Mouse (Mus musculus): ENCODE data around the gene Fgd6.

Fgd6 gene

DNA sequence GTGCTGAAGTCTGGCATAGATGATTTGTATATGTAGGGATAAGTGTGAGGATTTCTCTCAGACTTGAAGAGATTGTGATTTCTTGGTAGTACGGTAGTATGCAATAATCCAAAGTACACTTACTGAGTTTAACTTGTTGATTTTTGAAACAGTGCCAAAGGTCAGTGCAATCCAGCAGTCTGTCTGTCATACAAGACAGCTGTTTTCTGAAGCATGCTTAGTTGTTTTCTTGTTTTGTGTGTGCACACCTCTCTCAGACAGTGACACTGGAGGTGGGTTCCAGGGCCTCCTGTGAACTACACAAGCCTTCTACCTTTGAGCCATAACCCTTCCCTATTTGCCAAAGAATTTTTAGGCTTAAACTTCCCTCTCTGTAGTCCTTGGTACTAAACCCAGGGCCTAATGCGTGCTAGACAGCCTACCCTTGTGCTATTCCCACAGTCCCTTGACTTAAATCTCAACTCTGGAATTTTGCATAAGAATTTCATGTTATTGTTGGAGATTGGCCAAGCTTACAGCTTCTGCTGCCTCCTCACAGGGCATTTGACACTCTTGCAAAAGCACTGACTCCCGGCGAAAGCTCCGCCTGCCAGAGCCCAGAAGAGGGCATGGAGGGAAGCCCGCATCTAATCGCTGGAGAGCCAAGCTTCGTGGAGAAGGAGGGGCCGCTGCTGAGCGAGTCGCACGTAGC lies 135.8 kb downstream of the Fgd6 start:
- DNase-seq (ENCODE audit: extremely low read depth, insufficient read length, low spot score), result no peak

DNA sequence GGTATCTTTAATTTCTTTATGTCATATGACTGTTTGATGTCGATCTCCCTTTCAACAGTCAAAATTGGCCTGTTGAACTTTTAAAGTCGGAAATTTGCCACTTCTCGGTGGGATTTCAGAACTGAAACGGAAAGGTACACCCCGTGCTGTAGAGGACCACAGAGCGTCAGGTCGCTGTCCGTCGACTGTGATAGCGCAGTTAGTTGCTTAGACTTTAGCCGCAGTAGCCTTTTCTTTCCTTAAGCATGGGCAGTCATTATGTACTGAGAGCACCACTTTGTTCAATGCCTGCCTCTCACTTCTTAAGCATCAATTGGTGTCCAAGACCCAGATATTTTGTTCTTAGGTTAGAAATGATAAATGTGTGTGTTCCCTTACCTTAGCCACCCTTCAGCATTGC lies 136.3 kb downstream of the Fgd6 start:
- DNase-seq (ENCODE audit: extremely low read depth, insufficient read length, low spot score), result no peak

DNA sequence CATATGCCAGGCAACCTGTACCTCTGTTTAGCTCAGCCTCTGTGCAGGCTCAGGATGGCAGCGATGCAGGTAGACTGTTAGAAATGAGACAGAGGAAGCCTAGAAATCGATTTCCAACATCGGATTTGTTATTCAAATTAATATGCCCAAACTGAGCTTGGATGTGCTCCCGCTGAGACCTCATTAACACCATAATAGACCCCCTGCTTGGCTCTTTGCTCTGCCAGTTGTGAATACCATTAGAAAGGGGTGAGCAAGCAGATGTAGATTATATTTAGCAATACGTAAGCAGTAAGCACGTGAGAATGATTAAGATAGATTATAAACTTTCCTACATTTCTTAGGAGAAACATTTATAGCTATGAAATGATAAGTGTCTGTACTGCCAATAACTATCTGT lies 136.9 kb downstream of the Fgd6 start:
- DNase-seq (ENCODE audit: extremely low read depth, insufficient read length, low spot score), result no peak

DNA sequence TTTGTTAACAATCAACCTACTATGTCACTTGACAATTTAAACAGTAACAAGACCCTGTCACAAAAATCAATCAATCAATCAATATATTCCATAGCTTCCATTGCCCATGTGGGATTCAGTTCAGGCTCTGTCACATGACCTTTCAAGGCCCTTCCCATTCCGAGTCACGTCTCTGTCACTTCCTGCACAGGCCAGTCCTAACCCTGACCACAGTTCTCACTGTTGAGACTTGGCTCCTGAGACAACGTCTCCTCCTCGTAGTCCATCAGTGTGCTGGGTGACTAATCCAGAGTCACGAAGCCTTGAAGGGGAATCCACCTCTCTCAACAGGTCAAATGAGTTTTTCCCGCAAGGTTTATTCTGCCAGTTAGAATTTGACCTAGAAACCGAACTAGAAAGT lies 138.9 kb downstream of the Fgd6 start:
- peak; percentile 47 for DNase-seq (ENCODE audit: extremely low read depth, insufficient read length, low spot score)

DNA sequence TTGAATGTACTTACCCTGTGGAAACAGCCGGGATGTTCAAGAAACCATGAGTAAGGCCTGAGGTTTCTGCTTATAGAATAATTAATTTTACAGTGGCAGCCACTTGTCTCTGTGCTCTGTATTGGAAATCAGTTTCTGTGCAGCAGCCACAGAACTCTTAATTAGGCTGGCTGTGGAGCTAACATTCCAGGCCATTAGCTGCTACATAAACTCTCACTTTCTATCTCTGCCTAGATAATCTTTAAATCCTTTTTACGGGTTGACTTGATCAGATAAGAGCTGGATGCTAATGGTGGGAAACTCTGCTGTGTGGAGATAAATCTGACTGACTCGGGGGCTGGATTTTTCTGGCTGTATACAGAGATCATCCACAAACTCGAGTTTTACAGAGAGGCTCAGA lies 147.4 kb downstream of the Fgd6 start:
- no peak for DNase-seq (ENCODE audit: extremely low read depth, insufficient read length, low spot score)

All from 3134 (cell line).